Mouse (Mus musculus): ENCODE measurements around the gene Ralb. TPM values are rescaled to one million over a fixed set of nuclear protein-coding genes. Genes with fewer than 3 reads are reported as not detected.

The Ralb gene
- polyA plus RNA-seq, 1 experiment from 2014 or later: 97.7 TPM

GRCm38 (mm10) chr1:119456671-119457527, 47.7 kb downstream of the Ralb start:
- peaks cover 4% of the 10 kb centered on the region; the same call in 1 of the 2 replicates for H3K27me3 ChIP-seq
- H3K9me3 ChIP-seq (replicated peaks): no peaks in the 10 kb centered on the region
- H3K36me3 ChIP-seq: no peaks in the 10 kb centered on the region
- 0 out of 2 replicates have a peak, but pooled peaks have one; percentile 31 for ATAC-seq (ENCODE audit: low FRiP score)
- no peak overlapping the region for H3K4me3 ChIP-seq
- 62% methylated on average over 19 of the region's 19 CpGs for WGBS
- no peaks in the 10 kb centered on the region for H3K4me1 ChIP-seq
- no peak overlapping the region for H3K27ac ChIP-seq
- no peak overlapping the region for H3K9ac ChIP-seq
- H3K4me2 ChIP-seq (replicated peaks): no peak overlapping the region

GRCm38 (mm10) chr1:119453731-119454130, 50.9 kb downstream of the Ralb start:
- Histone ChIP-seq H3K36me3 (no peaks in the 10 kb centered on the region), H3K27ac (no peak overlapping the region), H3K27me3 (peaks cover 4% of the 10 kb centered on the region; the same call in 1 of the 2 replicates), H3K9me3 (replicated peaks) (no peaks in the 10 kb centered on the region), H3K4me1 (no peaks in the 10 kb centered on the region), H3K9ac (no peak overlapping the region), H3K4me2 (replicated peaks) (no peak overlapping the region), H3K4me3 (no peak overlapping the region)
- no peak for ATAC-seq (ENCODE audit: low FRiP score)
- 52% methylated on average over 3 of the region's 4 CpGs for WGBS

GRCm38 (mm10) chr1:119451417-119451816, 53.2 kb downstream of the Ralb start:
- Histone ChIP-seq H3K9me3 (replicated peaks) (no peaks in the 10 kb centered on the region), H3K4me2 (replicated peaks) (no peak overlapping the region), H3K9ac (no peak overlapping the region), H3K27ac (no peak overlapping the region), H3K27me3 (peaks cover 4% of the 10 kb centered on the region; the same call in 1 of the 2 replicates), H3K4me1 (no peaks in the 10 kb centered on the region), H3K36me3 (no peaks in the 10 kb centered on the region), H3K4me3 (no peak overlapping the region)
- no peak for ATAC-seq (ENCODE audit: low FRiP score)
- WGBS: 62% methylated on average over 10 of the region's 10 CpGs

GRCm38 (mm10) chr1:119450651-119451345, 53.8 kb downstream of the Ralb start:
- H3K9ac ChIP-seq: no peak overlapping the region
- H3K27ac ChIP-seq: no peak overlapping the region
- no peak overlapping the region for H3K4me3 ChIP-seq
- H3K9me3 ChIP-seq (replicated peaks): no peaks in the 10 kb centered on the region
- no peak for ATAC-seq (ENCODE audit: low FRiP score)
- no peaks in the 10 kb centered on the region for H3K4me1 ChIP-seq
- no peaks in the 10 kb centered on the region for H3K27me3 ChIP-seq
- H3K36me3 ChIP-seq: no peaks in the 10 kb centered on the region
- 80% methylated on average over 10 of the region's 10 CpGs for WGBS
- no peak overlapping the region for H3K4me2 ChIP-seq (replicated peaks)

- Histone ChIP-seq H3K27ac (no peak overlapping the region), H3K4me2 (replicated peaks) (no peak overlapping the region), H3K27me3 (no peaks in the 10 kb centered on the region), H3K4me3 (no peak overlapping the region), H3K9ac (no peak overlapping the region), H3K36me3 (no peaks in the 10 kb centered on the region), H3K4me1 (no peaks in the 10 kb centered on the region), H3K9me3 (replicated peaks) (no peaks in the 10 kb centered on the region)
- ATAC-seq (ENCODE audit: low FRiP score): no peak
- WGBS: 73% methylated on average over 10 of the region's 10 CpGs
Measured at GRCm38 (mm10) chr1:119446753-119447283, 57.8 kb downstream of the Ralb start.

GRCm38 (mm10) chr1:119443591-119444350, 60.8 kb downstream of the Ralb start:
- 87% methylated on average over 21 of the region's 21 CpGs for WGBS
- Histone ChIP-seq H3K4me1 (no peaks in the 10 kb centered on the region), H3K4me3 (no peak overlapping the region), H3K9ac (no peak overlapping the region), H3K27me3 (no peaks in the 10 kb centered on the region), H3K36me3 (no peaks in the 10 kb centered on the region), H3K9me3 (replicated peaks) (no peaks in the 10 kb centered on the region), H3K27ac (no peak overlapping the region), H3K4me2 (replicated peaks) (no peak overlapping the region)
- no peak for ATAC-seq (ENCODE audit: low FRiP score)

- H3K36me3 ChIP-seq: no peaks in the 10 kb centered on the region
- H3K9ac ChIP-seq: no peak overlapping the region
- H3K4me3 ChIP-seq: no peak overlapping the region
- H3K27ac ChIP-seq: no peak overlapping the region
- 94% methylated on average over 9 of the region's 9 CpGs for whole genome bisulfite sequencing
- no peaks in the 10 kb centered on the region for H3K9me3 ChIP-seq (replicated peaks)
- no peaks in the 10 kb centered on the region for H3K27me3 ChIP-seq
- H3K4me2 ChIP-seq (replicated peaks): no peak overlapping the region
- H3K4me1 ChIP-seq: no peaks in the 10 kb centered on the region
- no peak for ATAC-seq (ENCODE audit: low FRiP score)
Measured at GRCm38 (mm10) chr1:119442901-119443300, 61.7 kb downstream of the Ralb start.

GRCm38 (mm10) chr1:119438105-119438637, 66.4 kb downstream of the Ralb start:
- no peaks in the 10 kb centered on the region for H3K4me1 ChIP-seq
- no peak for ATAC-seq (ENCODE audit: low FRiP score)
- H3K36me3 ChIP-seq: no peaks in the 10 kb centered on the region
- H3K27me3 ChIP-seq: no peaks in the 10 kb centered on the region
- H3K9me3 ChIP-seq (replicated peaks): no peaks in the 10 kb centered on the region
- WGBS: 91% methylated on average over 9 of the region's 9 CpGs
- H3K27ac ChIP-seq: no peak overlapping the region
- no peak overlapping the region for H3K4me3 ChIP-seq
- no peak overlapping the region for H3K9ac ChIP-seq
- H3K4me2 ChIP-seq (replicated peaks): no peak overlapping the region

GRCm38 (mm10) chr1:119437401-119437800, 67.2 kb downstream of the Ralb start:
- no peak overlapping the region for H3K9ac ChIP-seq
- no peak overlapping the region for H3K27ac ChIP-seq
- no peak overlapping the region for H3K4me2 ChIP-seq (replicated peaks)
- no peaks in the 10 kb centered on the region for H3K27me3 ChIP-seq
- no peak for ATAC-seq (ENCODE audit: low FRiP score)
- H3K4me3 ChIP-seq: no peak overlapping the region
- H3K36me3 ChIP-seq: no peaks in the 10 kb centered on the region
- 81% methylated on average over 6 of the region's 6 CpGs for WGBS
- H3K9me3 ChIP-seq (replicated peaks): no peaks in the 10 kb centered on the region
- no peaks in the 10 kb centered on the region for H3K4me1 ChIP-seq

- Histone ChIP-seq H3K36me3 (no peaks in the 10 kb centered on the region), H3K9me3 (replicated peaks) (no peaks in the 10 kb centered on the region), H3K27ac (no peak overlapping the region), H3K27me3 (peaks cover 56% of the 10 kb centered on the region), H3K4me2 (replicated peaks) (no peak overlapping the region), H3K9ac (no peak overlapping the region), H3K4me1 (peaks cover 26% of the 10 kb centered on the region), H3K4me3 (no peak overlapping the region)
- ATAC-seq (ENCODE audit: low FRiP score): no peak
- WGBS: 40% methylated on average over 6 of the region's 6 CpGs
Measured at GRCm38 (mm10) chr1:119424141-119424860, 80.3 kb downstream of the Ralb start.

GRCm38 (mm10) chr1:119423510-119423909, 81.1 kb downstream of the Ralb start:
- H3K36me3 ChIP-seq: no peaks in the 10 kb centered on the region

More at GRCm38 (mm10) chr1:119423510-119423909, 81.1 kb downstream of the Ralb start:
- Histone ChIP-seq H3K4me3 (no peak overlapping the region), H3K4me2 (replicated peaks) (no peak overlapping the region), H3K4me1 (peaks cover 34% of the 10 kb centered on the region), H3K27me3 (peaks cover 64% of the 10 kb centered on the region), H3K9me3 (replicated peaks) (no peaks in the 10 kb centered on the region), H3K27ac (no peak overlapping the region), H3K9ac (no peak overlapping the region)
- WGBS: 4% methylated on average over 14 of the region's 14 CpGs
- ATAC-seq (ENCODE audit: low FRiP score): no peak
